Mouse (Mus musculus) erythroblast, embryonic 14.5 days (primary cell): Measurements from ENCODE around the gene Zfr2.

ENCODE experiments used
- GATA1 ChIP-seq: IDR thresholded peaks from 2 replicates; pipeline ENCODE4 v1.6.1; 2012; ENCODE audit warnings: low read length, inconsistent platforms, mixed read lengths
- TAL1 ChIP-seq: IDR thresholded peaks from 3 replicates; pipeline ENCODE4 v1.6.1; 2012; ENCODE audit warnings: low read length, inconsistent platforms, mixed read lengths

GRCm38 (mm10) chr10:81261025-81261424 lies 28.1 kb downstream of the Zfr2 start:
- no peak for TF ChIP-seq GATA1
- no peak for TF ChIP-seq TAL1
